Mouse (Mus musculus): ENCODE measurements at regions not wholly inside any gene's neighbourhood (a gene's known extent, or its start where the extent isn't known, plus 50 kb on each side); places are given as distances from the start of the nearest gene placed in this dataset.

GRCm38 (mm10) chr6:98872334-98872733, 529.8 kb upstream of the Gm765 start:
- no peak for DNase-seq (ENCODE audit: low spot score in 2 of 2)

DNA sequence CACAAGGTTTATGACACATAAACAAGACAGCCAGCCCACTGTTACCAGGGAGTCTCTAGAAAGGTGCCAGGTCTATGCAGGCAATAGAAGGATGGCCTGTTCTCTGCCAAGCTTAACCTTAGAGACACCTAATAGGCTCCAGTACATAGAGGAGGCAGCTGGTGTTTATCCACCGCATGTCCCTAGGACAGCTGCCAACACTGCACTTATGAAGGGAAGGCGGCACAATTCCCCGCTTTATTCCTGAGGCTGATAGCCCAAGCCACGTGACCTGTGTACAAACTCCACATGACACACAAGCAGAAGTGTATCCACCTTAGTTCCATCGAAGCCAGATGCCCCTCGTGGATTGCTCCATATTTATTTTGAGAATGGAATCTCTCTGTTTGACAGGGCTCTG, 527.2 kb upstream of the Gm765 start:
- DNase-seq (ENCODE audit: low spot score in 2 of 2), result no peak

- DNase-seq (ENCODE audit: low spot score in 2 of 2), result no peak
Observed at GRCm38 (mm10) chr6:98864306-98864705, 521.8 kb upstream of the Gm765 start.

DNA sequence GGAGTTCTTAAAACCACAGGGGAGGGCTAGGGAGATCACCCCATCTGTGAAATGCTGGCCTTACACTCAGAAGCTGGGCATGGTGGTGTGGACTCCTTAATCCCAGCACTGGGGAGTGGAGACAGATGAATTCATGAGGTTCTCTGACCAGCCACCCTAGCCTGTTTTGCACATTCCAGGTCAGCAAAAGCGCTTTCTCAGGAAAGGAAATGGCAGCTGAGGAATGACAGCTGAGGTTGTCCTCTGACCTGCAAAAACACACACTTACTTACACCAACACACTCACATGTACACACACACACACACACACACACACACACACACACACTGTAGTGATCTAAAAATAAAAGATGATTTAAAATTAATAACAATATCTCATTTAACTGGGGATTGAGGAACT, 513.4 kb upstream of the Gm765 start:
- no peak for DNase-seq (ENCODE audit: low spot score in 2 of 2)

- no peak for DNase-seq (ENCODE audit: low spot score in 2 of 2)
Observed at GRCm38 (mm10) chr6:98850906-98851305, 508.4 kb upstream of the Gm765 start.

- no peak for DNase-seq (ENCODE audit: low spot score in 2 of 2)
Observed at GRCm38 (mm10) chr6:98848835-98849234, 506.3 kb upstream of the Gm765 start.

GRCm38 (mm10) chr6:98846001-98846695, 503.6 kb upstream of the Gm765 start:
- DNase-seq (ENCODE audit: low spot score in 2 of 2), result no peak

GRCm38 (mm10) chr6:98843598-98843997, 501.0 kb upstream of the Gm765 start:
- no peak for DNase-seq (ENCODE audit: low spot score in 2 of 2)

GRCm38 (mm10) chr6:98842924-98843323, 500.4 kb upstream of the Gm765 start:
- DNase-seq (ENCODE audit: low spot score in 2 of 2), result no peak

- no peak for DNase-seq (ENCODE audit: low spot score in 2 of 2)
Observed at GRCm38 (mm10) chr6:98833922-98834321, 491.4 kb upstream of the Gm765 start.

DNA sequence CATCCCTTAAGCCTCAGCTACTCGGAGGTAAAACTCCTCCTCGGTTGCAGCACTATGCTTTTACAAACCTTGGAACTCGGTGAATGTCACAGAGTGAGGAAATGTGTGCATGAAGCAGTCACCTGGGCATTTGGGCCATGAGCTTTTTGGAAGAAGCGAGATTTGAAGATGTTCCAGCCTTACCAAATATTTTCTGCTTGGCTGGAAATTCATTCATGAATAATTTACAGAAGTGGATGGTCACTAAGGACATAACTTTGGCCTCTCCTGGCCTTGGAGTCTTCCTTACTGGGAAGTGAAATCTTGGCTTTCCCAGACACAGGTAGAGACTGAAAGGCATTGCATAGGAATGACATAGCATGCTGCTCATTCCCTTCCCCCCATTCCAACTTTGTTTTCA, 487.6 kb upstream of the Gm765 start:
- no peak for DNase-seq (ENCODE audit: low spot score in 2 of 2)

GRCm38 (mm10) chr6:98808046-98808445, 465.5 kb upstream of the Gm765 start:
- no peak for DNase-seq (ENCODE audit: low spot score in 2 of 2)

DNA sequence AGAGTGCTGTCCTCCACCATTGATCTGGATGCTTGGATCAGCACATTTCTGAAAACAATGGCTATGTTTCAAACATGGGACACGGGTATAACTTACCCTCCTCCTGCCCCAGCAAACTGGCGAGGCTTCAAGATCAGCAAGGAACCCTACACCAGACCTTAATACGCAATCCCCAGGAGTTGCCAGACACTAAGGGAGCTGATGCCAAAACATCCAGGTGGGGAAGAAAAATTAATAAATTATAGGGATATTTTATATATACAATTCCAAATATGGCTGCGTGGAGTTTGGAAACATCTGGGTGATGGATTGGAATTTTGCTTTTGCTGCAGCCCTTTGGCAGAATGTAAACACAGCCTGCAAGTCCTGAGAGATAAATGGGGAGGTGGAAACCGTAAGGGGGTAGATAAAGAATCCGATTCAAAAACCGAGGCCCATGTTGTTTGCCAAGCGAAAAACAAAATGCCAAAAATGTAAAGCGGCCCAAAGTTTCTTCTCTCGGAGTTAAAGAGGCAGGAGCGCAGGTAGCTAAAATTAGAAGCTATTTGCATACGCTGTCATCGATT, 460.9 kb upstream of the Gm765 start:
- no peak for DNase-seq (ENCODE audit: low spot score in 2 of 2)

GRCm38 (mm10) chr6:98801061-98801460, 458.5 kb upstream of the Gm765 start:
- DNase-seq (ENCODE audit: low spot score in 2 of 2), result no peak

DNA sequence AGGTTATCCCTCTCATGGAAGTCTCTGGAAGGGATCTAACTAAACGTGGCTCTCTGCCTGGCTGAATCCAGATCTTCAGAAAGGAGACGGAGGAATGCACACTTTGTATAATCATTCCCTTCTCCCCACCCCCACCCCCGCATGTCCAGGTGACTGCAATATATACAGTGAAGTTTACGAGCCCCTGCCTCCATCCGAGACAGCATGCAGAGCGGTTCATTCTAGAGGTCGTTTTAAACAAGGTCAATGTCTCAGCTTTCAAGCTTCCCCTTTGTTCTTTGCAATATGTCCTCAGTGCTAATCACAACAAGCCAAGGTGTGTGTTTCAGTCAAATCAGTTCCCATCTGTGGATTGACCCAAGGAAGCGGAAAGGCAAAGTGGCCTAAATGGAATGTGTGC, 457.5 kb upstream of the Gm765 start:
- no peak for DNase-seq (ENCODE audit: low spot score in 2 of 2)

DNA sequence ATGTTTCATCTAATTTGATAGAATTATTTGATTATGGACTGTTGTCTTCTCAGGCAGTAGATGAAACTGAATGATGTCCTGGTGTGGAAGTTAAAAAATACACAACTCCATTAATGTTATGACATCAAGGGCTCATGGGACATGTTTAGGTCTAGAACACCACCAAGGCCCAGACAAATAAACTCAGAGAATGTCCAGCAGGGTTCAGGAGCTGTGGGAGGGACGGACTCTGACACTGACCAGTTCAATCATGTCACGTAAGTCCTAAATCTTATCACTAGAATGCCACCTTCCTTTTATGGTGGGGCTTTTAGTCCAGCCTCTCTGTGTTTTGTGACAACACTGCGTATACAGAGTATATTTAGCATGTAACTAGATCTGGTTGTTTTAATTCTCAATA, 455.2 kb upstream of the Gm765 start:
- DNase-seq (ENCODE audit: low spot score in 2 of 2), result no peak

DNA sequence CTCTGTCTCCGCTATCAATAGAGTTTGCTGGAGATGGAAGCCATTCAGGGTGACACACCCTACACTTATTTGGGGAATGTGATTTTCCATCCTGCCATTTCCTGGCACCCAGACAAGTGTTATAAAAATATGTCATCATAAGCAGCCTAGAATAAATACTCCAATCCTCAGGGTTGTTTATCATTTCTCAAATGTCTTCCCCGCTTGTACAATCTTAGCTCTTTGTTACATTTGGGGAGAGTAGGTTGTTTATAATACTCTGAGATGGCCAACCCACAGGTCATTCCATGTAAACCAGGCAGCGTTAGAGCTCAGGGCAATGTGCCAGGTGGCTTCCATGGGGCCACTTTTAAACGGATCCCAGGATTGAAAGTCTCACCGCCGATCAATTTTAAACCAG, 454.8 kb upstream of the Gm765 start:
- DNase-seq (ENCODE audit: low spot score in 2 of 2), result no peak

DNA sequence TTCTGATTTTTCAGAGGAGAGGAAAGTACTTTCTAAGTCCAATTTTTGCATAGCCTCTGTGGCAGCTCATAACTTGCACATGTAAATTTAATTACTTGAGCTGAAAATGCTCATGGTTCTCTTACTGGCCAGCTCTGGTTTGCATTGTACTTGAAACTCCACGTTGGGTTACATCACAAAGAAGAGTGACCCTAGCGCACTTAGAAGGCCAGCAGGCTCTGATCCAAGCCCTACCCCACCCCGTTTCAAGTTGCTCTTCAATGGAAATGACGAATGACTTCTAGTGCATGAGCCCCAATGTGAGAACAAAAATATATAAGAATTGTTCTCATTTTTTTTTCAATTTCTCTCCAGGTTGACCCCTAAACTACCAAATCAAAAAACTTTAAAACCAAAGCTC, 454.1 kb upstream of the Gm765 start:
- no peak for DNase-seq (ENCODE audit: low spot score in 2 of 2)

DNA sequence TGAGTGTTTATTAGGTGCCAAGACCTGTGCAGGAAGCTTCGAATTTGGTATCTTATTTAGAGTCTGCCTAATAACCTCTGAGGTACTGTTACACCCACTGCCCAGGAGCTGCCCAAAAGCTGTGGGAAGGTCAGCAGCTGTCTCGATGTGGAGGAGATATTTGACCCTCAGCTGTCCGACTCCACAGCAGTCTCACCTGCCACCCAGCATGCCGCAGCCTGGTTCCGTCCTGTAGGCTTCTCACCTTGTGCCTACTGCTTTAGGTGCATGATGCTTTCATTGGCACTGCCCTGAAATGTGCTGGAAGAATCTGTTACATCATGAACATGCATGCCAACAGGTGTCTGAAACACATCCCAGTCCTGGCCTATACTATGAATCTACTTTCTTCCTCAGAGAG, 444.9 kb upstream of the Gm765 start:
- DNase-seq (ENCODE audit: low spot score in 2 of 2), result no peak

DNA sequence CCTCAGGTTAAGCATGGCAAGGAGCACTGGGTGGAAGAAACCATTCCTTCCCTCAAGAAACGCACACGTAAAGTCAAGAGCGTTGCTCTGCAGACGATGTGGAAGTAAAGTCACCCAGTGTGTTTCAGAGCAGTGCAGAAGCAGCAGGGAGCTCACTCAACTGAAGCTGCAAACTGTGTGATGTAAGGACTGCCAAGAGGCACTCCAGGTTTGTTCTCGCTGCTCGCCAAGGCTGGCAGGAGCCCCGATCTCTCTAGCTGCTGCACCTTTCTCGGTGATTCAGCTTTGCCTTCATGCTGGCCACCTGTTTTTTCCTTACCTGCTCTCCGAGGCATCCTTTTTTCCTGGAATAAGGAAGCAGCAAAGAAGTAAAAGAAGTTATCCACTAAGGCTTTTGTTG, 439.5 kb upstream of the Gm765 start:
- no peak for DNase-seq (ENCODE audit: low spot score in 2 of 2)

DNA sequence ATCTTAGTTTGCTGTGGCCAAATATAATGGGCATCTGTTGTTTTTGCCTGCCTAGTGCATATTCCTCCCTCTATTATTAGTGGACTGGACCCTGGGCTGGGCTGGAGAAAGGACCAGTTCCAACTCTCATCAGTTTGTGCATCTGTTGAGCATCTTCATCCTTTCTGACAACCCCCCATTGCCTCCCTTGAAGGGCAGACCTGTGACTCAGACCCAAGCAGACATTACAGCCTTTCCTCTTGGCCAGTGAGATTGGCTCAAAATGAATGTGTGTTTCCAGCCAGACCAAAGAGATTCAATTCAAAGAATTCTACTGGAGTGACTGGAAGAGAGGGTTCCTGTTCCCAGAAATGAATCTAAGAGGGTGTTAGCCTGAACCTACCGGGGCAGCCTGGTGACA, 433.2 kb upstream of the Gm765 start:
- no peak for DNase-seq (ENCODE audit: low spot score in 2 of 2)

DNA sequence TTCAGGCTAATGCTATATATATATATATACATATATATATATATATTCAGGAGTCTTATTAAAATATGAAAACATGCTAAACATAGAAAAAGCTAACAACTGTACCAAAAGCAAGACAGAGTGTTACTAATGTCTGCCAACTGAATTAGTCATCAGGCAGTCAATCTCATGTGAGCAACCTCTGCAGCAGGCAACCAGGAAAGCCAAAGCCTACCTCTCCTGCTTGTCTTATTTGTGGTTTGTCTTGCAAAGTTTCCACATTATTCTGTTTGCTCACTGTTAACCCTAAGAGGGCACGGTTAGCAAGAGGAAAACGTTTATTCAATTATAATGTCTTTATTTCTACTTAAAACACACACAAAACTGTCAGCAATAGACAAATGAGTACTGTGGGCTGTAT, 427.4 kb upstream of the Gm765 start:
- no peak for DNase-seq (ENCODE audit: low spot score in 2 of 2)

- no peak for DNase-seq (ENCODE audit: low spot score in 2 of 2)
Observed at GRCm38 (mm10) chr6:98769322-98769721, 426.8 kb upstream of the Gm765 start.

GRCm38 (mm10) chr6:98767858-98768336, 425.3 kb upstream of the Gm765 start:
- DNase-seq (ENCODE audit: low spot score in 2 of 2), result no peak

All from spleen, postnatal 14 days (tissue).